Mouse (Mus musculus) kidney, postnatal 10 days (tissue): ENCODE measurements at regions not wholly inside any gene's neighbourhood (a gene's known extent, or its start where the extent isn't known, plus 50 kb on each side); places are given as distances from the start of the nearest gene placed in this dataset.

ENCODE experiments used
- DNase-seq: peaks from one replicate; pipeline ENCODE4 v3.0.0; 2021; ENCODE audit warnings: mixed read lengths

DNA sequence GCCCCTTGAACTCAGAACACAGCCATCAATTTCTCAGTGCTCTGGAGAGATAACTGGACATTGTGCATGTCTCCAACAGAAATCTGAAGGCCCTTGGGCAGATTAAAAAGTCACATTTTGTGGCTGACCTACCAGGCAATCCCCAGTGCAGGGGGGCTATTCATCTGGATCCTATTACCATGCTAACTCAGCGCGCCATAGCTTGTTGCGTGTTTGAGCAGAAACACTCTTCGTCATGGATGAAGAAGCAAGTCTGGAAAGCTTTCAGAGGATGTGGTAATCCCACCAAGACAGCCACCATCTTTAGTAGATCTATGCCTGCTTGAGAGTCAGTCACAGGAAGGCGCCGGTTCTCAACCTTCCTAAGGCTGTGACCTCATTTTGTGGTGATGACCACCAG lies 243.9 kb downstream of the Sipa1l2 start:
- DNase-seq = no peak

DNA sequence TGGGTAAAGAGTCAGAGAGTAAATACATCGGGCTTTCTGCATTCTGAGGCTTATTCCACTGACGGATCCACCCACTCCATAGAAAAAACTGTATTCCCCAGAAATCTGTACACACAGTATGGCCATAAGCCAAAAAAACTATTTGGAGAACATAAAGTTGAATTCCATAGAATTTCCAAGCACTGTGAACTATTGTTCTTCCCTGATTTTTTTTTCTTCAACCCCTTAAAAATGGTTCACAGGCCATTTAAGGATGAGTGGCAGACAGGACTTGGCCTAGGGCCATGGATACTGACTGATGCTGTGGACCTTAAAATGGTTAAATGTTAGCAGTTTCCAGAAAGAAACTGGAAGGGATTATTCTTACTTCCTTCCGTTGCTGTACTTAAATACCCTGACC lies 247.0 kb downstream of the Sipa1l2 start:
- DNase-seq = no peak

DNA sequence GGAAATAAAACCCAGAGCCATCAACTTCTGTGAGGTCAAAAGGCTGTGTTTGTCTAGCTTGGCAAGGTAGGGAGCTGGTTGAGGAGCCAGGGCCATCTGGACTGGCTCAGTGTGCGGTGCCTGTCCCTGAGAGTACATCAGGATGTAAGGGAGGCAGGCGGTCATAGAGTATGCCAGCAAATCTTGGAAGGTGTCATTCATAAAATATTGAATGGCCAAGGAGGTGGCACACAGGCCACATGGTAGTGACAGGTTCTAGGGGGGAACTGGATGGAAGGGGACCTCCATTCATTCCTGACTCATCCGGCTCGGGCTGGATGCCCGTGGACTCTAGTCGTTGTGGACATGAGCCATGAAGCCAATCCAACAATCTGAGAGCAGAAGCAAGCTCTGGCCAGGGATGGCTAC lies 252.0 kb downstream of the Sipa1l2 start:
- DNase-seq = no peak

DNA sequence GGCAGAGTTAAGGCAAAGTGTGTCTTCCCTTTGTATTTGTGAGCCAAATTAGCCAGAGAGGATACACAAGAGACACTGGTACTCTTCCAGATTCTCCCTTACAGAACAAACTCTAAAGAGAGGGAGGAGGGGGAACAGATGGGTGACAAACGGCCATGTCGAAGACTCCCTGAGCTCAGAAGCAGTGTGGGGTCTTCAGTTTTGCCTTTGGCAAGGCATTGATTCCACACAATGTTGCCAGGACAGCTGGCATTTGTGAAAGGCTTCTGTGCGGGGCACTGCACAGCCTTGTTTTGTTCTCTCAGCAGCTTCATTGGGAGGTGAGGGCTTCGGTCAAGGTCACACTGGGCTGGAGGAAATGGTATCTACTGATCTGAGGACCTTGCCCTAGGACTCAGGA lies 253.9 kb downstream of the Sipa1l2 start:
- DNase-seq = no peak

DNA sequence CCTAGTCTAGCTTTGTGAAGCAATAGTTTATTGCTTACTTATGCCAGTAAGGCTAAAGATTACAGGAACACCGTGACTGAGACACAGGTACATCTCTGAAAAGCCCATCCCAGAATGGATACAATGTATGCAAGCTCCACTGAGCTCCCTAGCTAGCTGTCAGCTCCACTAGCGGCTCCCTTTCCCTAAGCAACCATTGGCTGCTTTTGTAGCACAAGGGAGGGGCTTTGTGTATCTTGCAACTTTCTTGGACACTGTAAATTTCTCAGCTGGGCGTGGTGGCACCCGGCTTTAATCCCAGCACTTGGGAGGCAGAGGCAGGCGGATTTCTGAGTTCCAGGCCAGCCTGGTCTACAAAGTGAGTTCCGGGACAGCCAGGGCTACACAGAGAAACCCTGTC lies 254.6 kb downstream of the Sipa1l2 start:
- no peak for DNase-seq

DNA sequence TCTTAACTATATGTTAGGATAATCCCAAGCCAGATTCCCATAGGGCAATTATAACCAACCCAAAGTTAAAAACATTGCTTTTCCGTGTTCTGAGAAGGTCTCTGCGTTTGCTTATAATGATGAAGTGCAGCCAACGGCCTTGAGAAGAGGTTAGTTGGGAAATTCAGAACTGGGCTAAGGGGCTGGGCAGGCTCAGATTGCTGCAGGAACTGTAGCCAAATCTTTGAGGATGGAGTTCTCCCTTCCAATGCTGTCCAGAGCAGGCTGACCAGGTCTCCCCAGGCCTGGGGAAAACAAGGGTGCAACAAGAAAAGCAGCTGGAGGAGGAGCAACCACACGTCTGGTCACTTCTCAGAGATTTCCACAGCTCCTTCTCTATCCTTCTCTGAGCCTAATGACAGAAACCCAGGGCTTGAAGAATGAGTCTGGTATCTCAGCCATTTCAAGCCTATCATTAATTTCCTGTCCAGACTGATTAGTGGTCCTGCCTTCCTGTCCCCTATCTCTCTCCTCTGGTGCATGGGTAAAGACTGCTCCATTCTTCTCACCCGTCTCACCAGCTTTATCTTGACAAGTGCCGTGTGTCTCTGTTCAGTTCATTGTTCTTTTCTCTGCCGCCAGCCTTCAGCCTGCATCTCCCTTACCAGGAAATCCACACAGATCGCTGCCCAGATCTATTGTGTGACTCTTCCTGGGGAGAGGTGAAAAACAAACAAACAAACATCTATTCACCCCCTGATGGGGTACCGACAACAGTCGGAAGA lies 255.2 kb downstream of the Sipa1l2 start:
- DNase-seq = no peak

DNA sequence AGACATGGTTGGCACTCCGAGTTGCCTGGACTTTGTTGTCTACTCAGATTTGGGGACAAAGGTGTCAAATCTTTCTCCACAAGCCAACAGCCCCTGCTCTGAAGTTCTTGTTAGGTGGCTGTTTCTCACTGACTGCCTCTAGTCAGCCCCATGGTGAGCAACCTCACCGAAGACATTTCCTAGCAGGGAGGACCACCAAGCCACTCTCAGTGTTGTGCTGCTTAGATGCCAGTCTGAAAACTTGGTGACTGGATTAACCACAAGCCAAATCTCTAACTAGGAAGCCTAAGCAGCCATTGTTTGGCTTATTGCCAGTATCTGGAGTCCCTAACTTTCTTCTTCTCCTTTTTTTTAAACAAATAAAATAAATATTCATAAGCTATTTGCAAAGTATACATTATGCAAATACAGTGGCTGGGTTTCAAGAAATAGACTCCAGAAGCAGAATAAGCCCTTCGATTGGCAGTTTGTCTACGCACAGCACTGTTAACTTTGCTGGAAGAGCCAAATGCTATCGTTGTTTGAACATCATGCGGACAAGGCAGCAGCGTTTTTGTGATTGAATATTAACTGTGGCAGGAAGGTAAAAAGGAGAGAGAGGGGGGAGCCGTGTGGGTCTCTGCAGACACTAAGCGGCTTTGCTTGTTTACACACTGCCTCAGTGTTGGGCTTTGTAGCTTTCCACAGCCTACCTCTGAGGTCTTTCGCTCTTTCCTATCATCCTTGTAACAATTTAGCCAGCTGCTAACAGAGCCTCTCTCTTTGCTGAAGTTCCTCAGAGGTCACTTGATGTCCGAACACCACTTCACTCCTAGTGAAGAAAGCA lies 257.4 kb downstream of the Disc1 start:
- DNase-seq = no peak
